Mouse (Mus musculus) kidney, postnatal 0 days (tissue): Measurements from ENCODE around the gene Supt3. TPM values are rescaled to one million over a fixed set of nuclear protein-coding genes. Genes with fewer than 3 reads are reported as not detected.

ENCODE experiments used
- ATAC-seq: fragments of 200-750 bp; cut with Nextera tagmentation; replicated peaks from 2 replicates; pipeline ENCODE4 v1.8.0; 2017; ENCODE audit warnings: low read depth, moderate number of reproducible peaks, moderate TSS enrichment, moderate library complexity; ENCODE audit not compliant: low FRiP score
- DNase-seq: peaks from one replicate; pipeline ENCODE4 v3.0.0-alpha.2; 2016; ENCODE audit warnings: low spot score
- H3K27ac ChIP-seq: fragments of 300-500 bp; sonication (generic); 2 replicates; pipeline ENCODE4 v1.5.1; 2014; ENCODE audit warnings: mild to moderate bottlenecking
- H3K27me3 ChIP-seq: fragments of 300-500 bp; sonication (generic); 2 replicates; pipeline ENCODE4 v1.6.1; 2014; ENCODE audit warnings: low read length, mixed read lengths; ENCODE audit not compliant: insufficient read depth
- H3K36me3 ChIP-seq: fragments of 300-500 bp; sonication (generic); 2 replicates; pipeline ENCODE4 v1.6.1; 2014; ENCODE audit warnings: low read length, mixed read lengths; ENCODE audit not compliant: insufficient read depth
- H3K4me1 ChIP-seq: fragments of 300-500 bp; sonication (generic); replicated peaks from 2 replicates; pipeline ENCODE4 v1.6.1; 2014; ENCODE audit warnings: antibody characterized with exemption, low read length, mixed read lengths; ENCODE audit not compliant: insufficient read depth
- H3K4me2 ChIP-seq: fragments of 300-500 bp; sonication (generic); 2 replicates; pipeline ENCODE4 v1.6.1; 2014; ENCODE audit warnings: mild to moderate bottlenecking, low read length, moderate library complexity, mixed read lengths
- H3K4me3 ChIP-seq: fragments of 300-500 bp; sonication (generic); replicated peaks from 2 replicates; pipeline ENCODE4 v1.5.1; 2014; ENCODE audit warnings: low read depth, low read length
- H3K9ac ChIP-seq: fragments of 300-500 bp; sonication (generic); 2 replicates; pipeline ENCODE4 v1.6.1; 2014; ENCODE audit warnings: low read depth, low read length
- H3K9me3 ChIP-seq: fragments of 300-500 bp; sonication (generic); replicated peaks from 2 replicates; pipeline ENCODE4 v1.6.1; 2016; ENCODE audit warnings: low read length, inconsistent platforms, mixed read lengths
- CTCF ChIP-seq: IDR thresholded peaks from 2 replicates; pipeline ENCODE4 v1.5.1; 2016; ENCODE audit warnings: antibody characterized with exemption, low read depth, mild to moderate bottlenecking, moderate library complexity
- WGBS: fragments of 180-500 bp; shearing (Covaris S2); extraction: QIAGEN DNeasy Blood & Tissue Kit; methylation state at CpG from one replicate; pipeline ENCODE4 v1.1.7; 2014; 5-methylcytosine and 5-hydroxymethylcytosine counted together
- polyA plus RNA-seq: library from polyadenylated mRNA; unstranded; fragments of >200 nt; fragmentation: Nextera tagmentation; extraction: Ambion mirVana; gene quantifications from 2 replicates; pipeline ENCODE4 v1.2.1, GENCODE M21; 2015

Supt3 gene
- polyA plus RNA-seq, 1 experiment from 2014 or later: 19.2 TPM

DNA sequence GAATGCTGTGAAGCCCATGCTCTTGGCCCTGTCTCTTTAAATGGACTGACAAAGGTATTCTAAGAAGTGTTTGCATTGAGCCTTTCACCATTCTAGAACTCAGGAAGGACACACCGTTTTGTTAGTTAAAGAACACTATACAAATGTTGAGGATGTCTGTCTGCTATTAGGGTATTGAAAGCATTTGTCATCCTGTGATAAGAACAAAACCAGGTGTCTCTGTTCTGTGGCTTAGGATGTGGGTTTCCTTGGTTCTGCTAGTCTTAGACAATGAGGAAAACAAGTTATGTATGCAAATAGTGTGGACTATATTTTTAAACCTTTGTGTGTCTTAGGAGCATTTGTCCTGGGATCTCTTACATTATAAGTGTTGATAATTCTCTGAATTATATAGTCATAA is 116.6 kb downstream of the Supt3 start:
- H3K27me3 ChIP-seq: no peaks in the 10 kb centered on the region
- no peak for TF ChIP-seq CTCF
- DNase-seq (no peak), ATAC-seq (no peak)
- no peak overlapping the region for H3K9ac ChIP-seq
- no peaks in the 10 kb centered on the region for H3K9me3 ChIP-seq
- 65% methylated on average over 1 of the region's 1 CpGs for WGBS
- no peak overlapping the region for H3K4me2 ChIP-seq
- H3K4me3 ChIP-seq: no peak overlapping the region
- H3K4me1 ChIP-seq: no peaks in the 10 kb centered on the region
- H3K27ac ChIP-seq: no peak overlapping the region
- no peaks in the 10 kb centered on the region for H3K36me3 ChIP-seq

DNA sequence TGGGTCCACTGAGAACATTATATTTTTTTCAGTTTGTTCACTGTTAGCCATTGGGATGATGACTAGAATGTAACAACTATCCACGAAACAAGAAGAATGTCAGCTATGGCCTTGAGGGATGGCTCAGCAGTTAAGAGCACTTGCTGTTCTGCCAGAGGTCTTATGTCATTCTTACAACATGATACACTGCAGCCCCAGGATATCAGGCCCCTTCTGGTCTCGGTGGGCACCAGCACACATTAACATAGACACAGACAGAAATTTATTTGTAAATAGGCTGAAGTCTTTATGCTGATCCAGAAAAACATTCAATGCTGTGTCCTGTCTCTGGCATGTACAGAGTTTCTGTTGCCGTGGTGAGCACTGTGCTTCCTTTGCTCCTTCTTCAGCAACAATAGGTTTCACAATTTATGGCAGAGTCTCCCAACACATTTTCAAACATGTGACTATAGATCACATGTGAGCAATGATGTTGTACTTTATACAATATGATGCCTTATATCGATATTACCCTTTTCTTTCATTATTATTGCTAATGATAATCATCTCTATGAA is 166.7 kb downstream of the Supt3 start:
- Histone ChIP-seq H3K4me2 (no peak overlapping the region), H3K9me3 (no peaks in the 10 kb centered on the region), H3K9ac (no peak overlapping the region), H3K4me3 (no peak overlapping the region), H3K27ac (no peak overlapping the region), H3K36me3 (no peaks in the 10 kb centered on the region), H3K27me3 (no peaks in the 10 kb centered on the region), H3K4me1 (no peaks in the 10 kb centered on the region)
- no peak for DNase-seq
- 74% methylated on average over 4 of the region's 4 CpGs for WGBS
- no peak for ATAC-seq
- TF ChIP-seq CTCF: no peak

DNA sequence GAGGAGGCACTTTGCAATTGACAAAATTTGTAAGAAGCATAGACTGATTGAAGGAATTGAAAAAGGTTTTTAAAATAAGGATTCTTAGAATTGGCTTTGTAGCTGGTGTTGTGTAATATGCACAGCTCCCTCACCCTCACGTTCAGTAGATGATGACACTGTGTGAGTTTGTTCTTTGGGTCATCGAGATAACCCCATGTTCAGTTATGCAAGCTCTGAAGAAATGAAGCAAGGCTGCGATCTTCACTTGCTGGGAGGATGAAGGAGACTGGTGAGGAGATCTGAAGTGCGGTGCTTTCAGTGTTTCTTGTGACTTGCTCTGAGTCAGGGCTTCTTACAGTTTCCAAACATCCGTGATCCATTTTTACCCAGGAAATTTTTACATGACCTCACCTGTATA is 168.4 kb downstream of the Supt3 start:
- Histone ChIP-seq H3K27me3 (no peaks in the 10 kb centered on the region), H3K4me3 (no peak overlapping the region), H3K9ac (no peak overlapping the region), H3K27ac (no peak overlapping the region), H3K4me2 (no peak overlapping the region), H3K36me3 (no peaks in the 10 kb centered on the region), H3K9me3 (no peaks in the 10 kb centered on the region), H3K4me1 (no peaks in the 10 kb centered on the region)
- no peak for ATAC-seq
- WGBS: 90% methylated on average over 5 of the region's 5 CpGs
- TF ChIP-seq CTCF: no peak
- DNase-seq: no peak

DNA sequence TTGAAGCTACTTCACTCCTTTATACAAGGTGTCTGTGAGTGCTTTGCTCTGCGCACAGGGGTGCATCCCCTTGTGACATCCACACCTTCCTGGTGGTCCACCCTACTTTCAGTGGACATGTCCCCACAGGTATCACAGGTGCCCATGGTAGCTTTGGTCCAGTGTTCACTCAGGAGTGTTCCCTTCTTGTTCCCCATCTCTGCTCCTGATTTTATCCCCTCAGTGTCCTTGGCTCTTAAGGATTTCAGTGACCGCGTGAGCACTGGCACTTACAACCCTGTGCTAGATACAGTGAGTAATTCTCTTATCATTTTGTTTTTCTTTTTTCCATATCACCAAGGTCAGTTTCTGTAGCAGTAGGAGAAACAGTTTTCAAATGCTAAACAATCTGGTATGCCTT is 171.4 kb downstream of the Supt3 start:
- no peak overlapping the region for H3K4me3 ChIP-seq
- no peak for TF ChIP-seq CTCF
- ATAC-seq: no peak
- H3K27me3 ChIP-seq: no peaks in the 10 kb centered on the region
- H3K36me3 ChIP-seq: no peaks in the 10 kb centered on the region
- no peak for DNase-seq
- no peak overlapping the region for H3K4me2 ChIP-seq
- H3K4me1 ChIP-seq: no peaks in the 10 kb centered on the region
- 96% methylated on average over 3 of the region's 3 CpGs for WGBS
- H3K9ac ChIP-seq: no peak overlapping the region
- H3K27ac ChIP-seq: no peak overlapping the region
- H3K9me3 ChIP-seq: no peaks in the 10 kb centered on the region

DNA sequence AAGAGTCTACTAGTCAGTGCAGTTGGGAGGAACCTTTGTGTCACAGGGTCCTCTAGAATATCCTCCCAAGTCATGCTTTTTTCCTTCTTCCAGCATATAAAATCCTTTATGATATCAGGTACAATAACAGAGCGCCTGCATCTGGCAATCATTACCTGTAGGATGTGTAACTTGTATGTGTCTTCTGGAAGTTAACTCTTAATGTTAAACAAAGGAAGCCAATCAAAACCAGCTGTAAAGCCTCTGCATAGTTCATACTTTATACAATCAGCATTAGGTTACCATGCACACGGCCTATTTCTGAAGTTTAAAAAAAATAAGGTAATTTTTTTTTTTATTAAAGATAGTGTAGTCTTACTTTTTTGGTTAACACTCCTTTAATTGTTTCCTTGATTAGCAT is 179.7 kb downstream of the Supt3 start:
- H3K4me1 ChIP-seq: no peaks in the 10 kb centered on the region
- H3K9me3 ChIP-seq: no peaks in the 10 kb centered on the region
- no peak overlapping the region for H3K4me2 ChIP-seq
- TF ChIP-seq CTCF: no peak
- H3K27ac ChIP-seq: no peak overlapping the region
- ATAC-seq (no peak), DNase-seq (no peak)
- H3K27me3 ChIP-seq: no peaks in the 10 kb centered on the region
- WGBS: 92% methylated on average over 2 of the region's 2 CpGs
- H3K36me3 ChIP-seq: no peaks in the 10 kb centered on the region
- no peak overlapping the region for H3K9ac ChIP-seq
- H3K4me3 ChIP-seq: no peak overlapping the region

GRCm38 (mm10) chr17:44963051-44963798 is 186.3 kb downstream of the Supt3 start:
- Histone ChIP-seq H3K27ac (no peak overlapping the region), H3K4me1 (no peaks in the 10 kb centered on the region), H3K27me3 (no peaks in the 10 kb centered on the region), H3K36me3 (no peaks in the 10 kb centered on the region), H3K4me2 (no peak overlapping the region), H3K9ac (no peak overlapping the region), H3K9me3 (no peaks in the 10 kb centered on the region), H3K4me3 (no peak overlapping the region)
- ATAC-seq (no peak), DNase-seq (peak; percentile 9)
- 78% methylated on average over 6 of the region's 6 CpGs for WGBS
- TF ChIP-seq CTCF: no peak
